Mouse (Mus musculus) adrenal gland, postnatal 4 days (tissue): ENCODE data around the gene Isca1. TPM values are rescaled to one million over a fixed set of nuclear protein-coding genes. Genes with fewer than 3 reads are reported as not detected.
"Not testable (repeated sequence)": the region's sequence is repeated elsewhere in the genome, so short reads cannot be mapped to it uniquely, and the experiment has no call there.

Source experiments
- DNase-seq, 2 experiments: peaks; one replicate each; pipeline ENCODE4 v3.0.0; 2021 to 2022; ENCODE audit warnings: low spot score in 2 of 2, mixed read lengths in 2 of 2
- long read RNA-seq, 2 experiments: library from polyadenylated mRNA; stranded (forward); transcript quantifications; one replicate each; pipeline ENCODE4 v2.0.0; 2021
- total RNA-seq, 2 experiments: library from RNA; stranded (reverse); gene quantifications; 2 replicates each; pipeline ENCODE4 v1.2.3; 2021

Gene Isca1
- total RNA-seq, result 10 to 100 TPM; 79.6 to 83.9 TPM
- long read RNA-seq, experiment 1, transcript Isca1-201 (4 exons, 1,942 nt), result major isoform, 110 of 113 reads
- long read RNA-seq, experiment 1, partial matches to known transcripts, result 1 of 113 reads
- long read RNA-seq, experiment 1, other reads (novel, unspliced or antisense), result 1 of 113 reads
- long read RNA-seq, experiment 2, transcript Isca1-205 (1 exons, 3,280 nt), result minor isoform, 6 of 189 reads
- long read RNA-seq, experiment 2, transcript Isca1-201 (4 exons, 1,942 nt), result major isoform, 177 of 189 reads
- long read RNA-seq, experiment 2, partial matches to known transcripts, result 4 of 189 reads
- long read RNA-seq, experiment 2, other reads (novel, unspliced or antisense), result 1 of 189 reads

GRCm38 (mm10) chr13:59769296-59770163 lies at the start of gene Isca1:
Gene Isca1 (minus strand): TSS chr13:59769810.
- DNase-seq, result peak; percentile 99

- DNase-seq, result no peak
Measured at GRCm38 (mm10) chr13:59817352-59817751, 47.7 kb upstream of the Isca1 start.

GRCm38 (mm10) chr13:59814109-59814591 lies 44.5 kb upstream of the Isca1 start:
- DNase-seq, result no peak

- no peak for DNase-seq
Measured at GRCm38 (mm10) chr13:59811581-59811980, 42.0 kb upstream of the Isca1 start.

GRCm38 (mm10) chr13:59801000-59801399 lies 31.4 kb upstream of the Isca1 start:
- no peak for DNase-seq

GRCm38 (mm10) chr13:59800077-59800476 lies 30.5 kb upstream of the Isca1 start:
- DNase-seq, result no peak

GRCm38 (mm10) chr13:59798306-59798705 lies 28.7 kb upstream of the Isca1 start:
- no peak for DNase-seq

- no peak for DNase-seq
Measured at GRCm38 (mm10) chr13:59796466-59796848, 26.8 kb upstream of the Isca1 start.

GRCm38 (mm10) chr13:59795807-59796465 lies 26.3 kb upstream of the Isca1 start:
- DNase-seq, result no peak

GRCm38 (mm10) chr13:59794786-59795185 lies 25.2 kb upstream of the Isca1 start:
- no peak for DNase-seq

GRCm38 (mm10) chr13:59782145-59782544 lies 12.5 kb upstream of the Isca1 start, which contains the start of gene Gm49354:
Gene Gm49354 (minus strand): TSS chr13:59782245.
- no peak for DNase-seq

GRCm38 (mm10) chr13:59779744-59780264 lies 10.2 kb upstream of the Isca1 start:
- not testable (repeated sequence) for DNase-seq

- no peak for DNase-seq
Measured at GRCm38 (mm10) chr13:59779213-59779612, 9.6 kb upstream of the Isca1 start.

GRCm38 (mm10) chr13:59775168-59775567 lies 5.6 kb upstream of the Isca1 start:
- DNase-seq, result no peak

- peak in 1 of 2 experiments; percentile 41 for DNase-seq
Measured at GRCm38 (mm10) chr13:59771257-59771656, 1.6 kb upstream of the Isca1 start.

GRCm38 (mm10) chr13:59770847-59771246 lies 1.2 kb upstream of the Isca1 start:
- no peak for DNase-seq

- DNase-seq, result peak; percentile 58 to 79
Measured at GRCm38 (mm10) chr13:59770164-59770562, 553 bp upstream of the Isca1 start.

- no peak for DNase-seq
Measured at GRCm38 (mm10) chr13:59768531-59768930, 1.1 kb downstream of the Isca1 start.

- no peak for DNase-seq
Measured at GRCm38 (mm10) chr13:59766786-59767515, 2.7 kb downstream of the Isca1 start.

GRCm38 (mm10) chr13:59762791-59763190 lies 6.8 kb downstream of the Isca1 start:
- DNase-seq, result no peak
